Comparison of ENCODE assay signal across 24 mouse cellular contexts in the genomic region with DNA sequence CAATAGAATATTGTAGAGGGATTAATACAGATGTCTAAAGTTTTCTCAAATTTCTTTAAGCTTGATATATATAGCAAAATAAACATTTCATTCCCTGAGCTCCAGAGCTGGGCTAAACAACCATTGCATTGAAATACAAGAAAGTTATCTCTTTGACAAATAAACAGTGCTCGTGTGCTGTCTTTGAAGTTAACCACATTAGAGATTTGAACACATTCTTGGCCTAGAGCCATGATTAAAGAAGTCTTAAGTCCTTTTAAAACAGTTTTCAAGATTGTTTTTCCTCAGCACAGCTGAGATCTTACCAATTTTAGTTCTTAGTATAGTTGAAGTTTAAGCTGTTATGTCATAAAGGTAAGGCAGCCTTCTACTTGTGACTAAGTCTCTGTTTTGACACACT. TPM values are rescaled to one million over a fixed set of nuclear protein-coding genes. Genes with fewer than 3 reads are reported as not detected.
DNase-seq lines count a peak whose midpoint lies in the region; ATAC-seq lines count a peak whose summit lies in the region.
"Had no signal": no experiment of that assay in that cellular context is flagged by ENCODE, and none has a peak within 500 bp of the region (broad histone marks: within the 10 kb centered on the region; RNA-seq: fewer than 3 reads in every experiment).

No protein-coding gene starts in this region.

- no peak for DNase-seq in lung, postnatal 4 days
- peak; percentile 58 for DNase-seq in embryonic facial prominence, embryonic 14.5 days (ENCODE audit: low spot score)
- DNase-seq in naive thymus-derived CD4-positive, alpha-beta T cell, adult 2 months (ENCODE audit: low read depth), result peak; percentile 51
- no peak for DNase-seq in embryo, embryonic 9.5 days (ENCODE audit: extremely low spot score)
- DNase-seq in liver, embryonic 11.5 days (ENCODE audit: low spot score), result no peak
- DNase-seq: adrenal gland, adult 8-10 months; B cell, adult 2 months; cerebellum, adult 18-20 months; cerebellum, postnatal 14 days; heart, postnatal 4 days; kidney, adult 11 months; liver, postnatal 0 days; right cerebral cortex, adult 18-20 months; right cerebral cortex, postnatal 4 days; thymus, postnatal 14 days had no signal

- 13% methylated on average over 1 of the region's 1 CpGs for WGBS in lung, embryonic 15.5 days
- WGBS in embryonic facial prominence, embryonic 14.5 days, result 21% methylated on average over 1 of the region's 1 CpGs
- 31% methylated on average over 1 of the region's 1 CpGs for WGBS in liver, embryonic 11.5 days

- no peaks in the 10 kb centered on the region for H3K27me3 ChIP-seq in lung, embryonic 15.5 days
- H3K27me3 ChIP-seq in embryonic facial prominence, embryonic 14.5 days (replicated peaks; ENCODE audit: control insufficient read depth, insufficient read depth, low read length), result no peaks in the 10 kb centered on the region
- H3K27me3 ChIP-seq in liver, embryonic 11.5 days (replicated peaks; ENCODE audit: control insufficient read depth, insufficient read depth, low read length), result no peaks in the 10 kb centered on the region
- H3K27me3 ChIP-seq: embryonic facial prominence, embryonic 15.5 days; forebrain, embryonic 15.5 days; hindbrain, embryonic 15.5 days; neural tube, embryonic 15.5 days had no signal

- H3K9me3 ChIP-seq in lung, embryonic 15.5 days, result no peaks in the 10 kb centered on the region
- no peaks in the 10 kb centered on the region for H3K9me3 ChIP-seq in embryonic facial prominence, embryonic 14.5 days (ENCODE audit: control insufficient read depth, low read length)
- no peaks in the 10 kb centered on the region for H3K9me3 ChIP-seq in liver, embryonic 11.5 days (ENCODE audit: control insufficient read depth, low read length)
- H3K9me3 ChIP-seq: embryonic facial prominence, embryonic 15.5 days; forebrain, embryonic 15.5 days; heart, embryonic 10.5 days; hindbrain, embryonic 15.5 days; midbrain, embryonic 10.5 days; neural tube, embryonic 15.5 days had no signal

- peaks cover 24% of the 10 kb centered on the region for H3K4me1 ChIP-seq in lung, embryonic 15.5 days
- peaks cover 4% of the 10 kb centered on the region; the same call in 1 of the 2 replicates for H3K4me1 ChIP-seq in embryonic facial prominence, embryonic 14.5 days (ENCODE audit: control insufficient read depth, insufficient read depth, low read length)
- peaks cover 19% of the 10 kb centered on the region for H3K4me1 ChIP-seq in liver, embryonic 11.5 days (replicated peaks; ENCODE audit: control insufficient read depth, insufficient read depth, low read length)
- H3K4me1 ChIP-seq: forebrain, embryonic 15.5 days; hindbrain, embryonic 15.5 days; midbrain, embryonic 10.5 days; neural tube, embryonic 15.5 days had no signal

- no peak overlapping the region for H3K9ac ChIP-seq in lung, embryonic 15.5 days
- H3K9ac ChIP-seq in embryonic facial prominence, embryonic 14.5 days (ENCODE audit: low read depth, low read length), result no peak overlapping the region
- H3K9ac ChIP-seq in liver, embryonic 11.5 days (ENCODE audit: low read depth, low read length), result no peak overlapping the region
- H3K9ac ChIP-seq: embryonic facial prominence, embryonic 15.5 days; forebrain, embryonic 15.5 days; hindbrain, embryonic 15.5 days; liver, postnatal 0 days; neural tube, embryonic 15.5 days had no signal

- peak overlapping the region; percentile 23; the same call in 1 of the 2 replicates for H3K27ac ChIP-seq in lung, embryonic 15.5 days
- H3K27ac ChIP-seq in embryonic facial prominence, embryonic 14.5 days (replicated peaks; ENCODE audit: low read depth, low read length), result no peak overlapping the region
- no peak overlapping the region for H3K27ac ChIP-seq in liver, embryonic 11.5 days (ENCODE audit: low read depth, low read length)
- H3K27ac ChIP-seq: embryonic facial prominence, embryonic 15.5 days; forebrain, embryonic 15.5 days; heart, embryonic 10.5 days; hindbrain, embryonic 15.5 days; midbrain, embryonic 10.5 days; neural tube, embryonic 15.5 days had no signal

- H3K36me3 ChIP-seq in lung, embryonic 15.5 days, result no peaks in the 10 kb centered on the region
- H3K36me3 ChIP-seq in embryonic facial prominence, embryonic 14.5 days (ENCODE audit: control insufficient read depth, insufficient read depth, low read length), result no peaks in the 10 kb centered on the region
- no peaks in the 10 kb centered on the region for H3K36me3 ChIP-seq in liver, embryonic 11.5 days (ENCODE audit: control insufficient read depth, insufficient read depth, low read length)
- H3K36me3 ChIP-seq: embryonic facial prominence, embryonic 15.5 days; forebrain, embryonic 15.5 days; hindbrain, embryonic 15.5 days; midbrain, embryonic 10.5 days; neural tube, embryonic 15.5 days had no signal

- ATAC-seq in lung, embryonic 15.5 days (ENCODE audit: borderline replicate concordance, extremely low read depth, low FRiP score, low TSS enrichment), result no peak
- peak; percentile 77 for ATAC-seq in CD4-positive, CD25-positive, alpha-beta regulatory T cell, adult 4 months
- no peak for ATAC-seq in embryonic facial prominence, embryonic 14.5 days (ENCODE audit: low read depth)
- ATAC-seq in liver, embryonic 11.5 days (replicated peaks; ENCODE audit: low FRiP score), result no peak
- ATAC-seq: forebrain, embryonic 15.5 days; liver, postnatal 0 days; midbrain, embryonic 16.5 days had no signal

- no peak overlapping the region for H3K4me2 ChIP-seq in lung, embryonic 15.5 days
- no peak overlapping the region for H3K4me2 ChIP-seq in embryonic facial prominence, embryonic 14.5 days (ENCODE audit: low read depth, low read length)
- H3K4me2 ChIP-seq in liver, embryonic 11.5 days, result no peak overlapping the region
- H3K4me2 ChIP-seq: embryonic facial prominence, embryonic 15.5 days; forebrain, embryonic 15.5 days; hindbrain, embryonic 15.5 days; neural tube, embryonic 15.5 days had no signal

- no peak overlapping the region for H3K4me3 ChIP-seq in lung, embryonic 15.5 days
- H3K4me3 ChIP-seq in embryonic facial prominence, embryonic 14.5 days (ENCODE audit: low read depth, low read length), result no peak overlapping the region
- no peak overlapping the region for H3K4me3 ChIP-seq in liver, embryonic 11.5 days (ENCODE audit: low read depth, low read length)
- H3K4me3 ChIP-seq: embryonic facial prominence, embryonic 15.5 days; forebrain, embryonic 15.5 days; heart, embryonic 10.5 days; hindbrain, embryonic 15.5 days; midbrain, embryonic 10.5 days; neural tube, embryonic 15.5 days had no signal

RNA-seq across cellular contexts. Expression of gene Adk, which starts 11.9 kb away (rescaled TPM):
- polyA plus RNA-seq in lung, embryonic 15.5 days (2015; fragmentation: Nextera tagmentation; extraction: Ambion mirVana), result 197 and 203 TPM in 2 replicates
- 100 to 1,000 TPM; 117 to 132 TPM for polyA plus RNA-seq in CD4-positive, CD25-positive, alpha-beta regulatory T cell, adult 4 months (2017; shearing (Covaris generic))
- 131 and 133 TPM in 2 replicates for polyA plus RNA-seq in embryonic facial prominence, embryonic 14.5 days (2014; fragmentation: Nextera tagmentation; extraction: Ambion mirVana)
- 253 and 276 TPM in 2 replicates for polyA plus RNA-seq in liver, embryonic 11.5 days (2014; fragmentation: Nextera tagmentation; extraction: Ambion mirVana)

RNA-seq across cellular contexts. Expression of gene Ap3m1, which starts 12.0 kb away (rescaled TPM):
- polyA plus RNA-seq in lung, embryonic 15.5 days (2015; fragmentation: Nextera tagmentation; extraction: Ambion mirVana), result 68.8 and 77.8 TPM in 2 replicates
- 10 to 100 TPM; 63.6 to 75.8 TPM for polyA plus RNA-seq in CD4-positive, CD25-positive, alpha-beta regulatory T cell, adult 4 months (2017; shearing (Covaris generic))
- 86.4 and 94.2 TPM in 2 replicates for polyA plus RNA-seq in embryonic facial prominence, embryonic 14.5 days (2014; fragmentation: Nextera tagmentation; extraction: Ambion mirVana)
- polyA plus RNA-seq in liver, embryonic 11.5 days (2014; fragmentation: Nextera tagmentation; extraction: Ambion mirVana), result 55.7 and 75.0 TPM in 2 replicates

Comparison
In these comparisons a context has a peak if more than half of its experiments do, and no peak if none do; other contexts are left out.
1. DNase-seq: peak in embryonic facial prominence, embryonic 14.5 days (single experiment) and naive thymus-derived CD4-positive, alpha-beta T cell, adult 2 months (single experiment); none in lung, postnatal 4 days (0 of 2), embryo, embryonic 9.5 days (single experiment) and liver, embryonic 11.5 days (single experiment).